Mouse (Mus musculus): ENCODE data around the gene Apex1.
"Not testable (repeated sequence)": the region's sequence is repeated elsewhere in the genome, so short reads cannot be mapped to it uniquely, and the experiment has no call there.

The Apex1 gene

DNA sequence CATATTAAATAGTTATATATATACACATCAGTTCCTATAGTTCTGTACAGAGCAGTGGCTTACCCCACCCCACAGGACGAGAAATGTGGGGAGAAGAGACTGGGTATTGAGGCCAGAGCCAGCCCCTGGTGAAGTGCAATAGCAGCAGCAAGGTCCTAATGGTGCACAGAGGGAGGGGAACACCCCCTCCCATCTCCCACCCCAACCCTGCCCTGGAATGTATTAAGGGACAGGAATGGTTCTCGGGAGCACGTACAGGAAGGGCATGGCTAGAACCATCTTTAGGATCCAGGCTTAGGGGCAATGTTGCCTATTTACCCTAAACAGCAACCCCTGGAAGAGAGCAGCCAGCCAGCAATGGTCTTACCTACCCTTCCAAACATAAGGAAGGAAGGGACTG is 2.6 kb downstream of the Apex1 start:
- no peak for DNase-seq

GRCm38 (mm10) chr14:50929951-50930350 is 5.2 kb downstream of the Apex1 start:
- no peak for DNase-seq

DNA sequence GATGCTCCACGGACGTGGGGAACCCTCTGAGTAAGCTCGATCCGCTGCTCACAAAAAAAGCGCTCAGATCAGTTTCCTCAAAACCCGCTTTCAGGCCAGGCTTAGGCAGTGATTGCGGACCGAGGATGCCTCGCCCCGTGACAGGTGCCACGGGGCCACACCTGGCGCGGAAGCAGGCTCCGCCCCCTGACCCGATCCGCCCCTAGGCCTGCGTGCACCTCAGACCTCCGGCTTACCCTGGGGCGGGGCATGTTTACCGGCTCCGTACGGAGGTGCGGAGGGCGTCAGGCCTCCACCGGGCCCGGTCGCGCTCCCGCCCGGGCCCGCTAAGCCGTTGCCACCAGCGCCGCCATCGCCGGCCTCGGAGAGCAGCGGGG is 5.6 kb downstream of the Apex1 start:
- no peak for DNase-seq

GRCm38 (mm10) chr14:50930754-50931492 is 6.2 kb downstream of the Apex1 start, which contains the start of the genes Pip4p1 and Pnp:
TSS of gene Pip4p1 (minus strand) at chr14:50930856.
TSS of gene Pnp (plus strand) at chr14:50931082.
- DNase-seq, result peak; percentile 100

DNA sequence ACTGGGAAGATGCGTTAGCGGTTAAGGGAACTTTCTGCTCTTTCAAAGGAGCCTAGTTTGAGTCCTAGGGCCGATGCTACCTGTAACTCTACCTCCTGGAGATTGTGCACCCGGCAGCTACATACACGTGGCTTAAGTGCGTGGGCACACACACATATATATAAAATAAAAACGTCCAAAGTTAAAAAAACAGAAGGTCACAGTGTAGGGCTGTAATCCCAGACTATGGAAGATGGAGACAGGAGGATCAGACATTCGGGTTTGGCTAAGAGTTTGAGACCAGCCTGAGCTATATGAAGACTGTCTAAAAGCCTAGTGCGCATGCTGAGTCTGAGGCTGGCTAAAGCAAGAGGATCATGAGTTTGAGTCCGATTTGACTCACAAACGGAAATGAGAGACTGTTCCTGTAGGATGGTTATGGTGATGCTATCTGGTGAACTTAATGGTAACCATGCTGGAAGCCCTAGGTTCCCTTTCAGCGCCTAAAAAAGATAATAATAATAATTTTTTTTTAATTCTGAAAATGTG is 6.8 kb downstream of the Apex1 start:
- no peak for DNase-seq

DNA sequence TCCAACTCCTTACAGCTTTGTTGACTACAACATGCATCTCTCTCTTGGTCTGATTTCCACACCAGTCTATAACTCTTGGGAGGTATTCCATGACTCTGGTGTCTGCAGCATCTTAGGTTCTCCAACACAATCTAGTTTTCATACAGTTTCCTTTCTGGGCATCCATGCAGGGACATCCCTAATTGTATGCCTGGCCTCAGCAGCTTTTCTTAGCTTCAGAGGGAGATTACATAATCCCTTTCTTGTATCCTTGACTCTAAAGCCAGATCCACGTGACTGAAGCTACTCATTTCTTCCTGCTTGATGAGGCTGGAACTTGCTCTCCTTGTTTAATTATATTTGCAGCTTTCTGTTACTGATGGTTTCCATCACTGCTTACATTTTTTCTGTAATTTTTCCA is 11.9 kb downstream of the Apex1 start:
- no peak for DNase-seq

DNA sequence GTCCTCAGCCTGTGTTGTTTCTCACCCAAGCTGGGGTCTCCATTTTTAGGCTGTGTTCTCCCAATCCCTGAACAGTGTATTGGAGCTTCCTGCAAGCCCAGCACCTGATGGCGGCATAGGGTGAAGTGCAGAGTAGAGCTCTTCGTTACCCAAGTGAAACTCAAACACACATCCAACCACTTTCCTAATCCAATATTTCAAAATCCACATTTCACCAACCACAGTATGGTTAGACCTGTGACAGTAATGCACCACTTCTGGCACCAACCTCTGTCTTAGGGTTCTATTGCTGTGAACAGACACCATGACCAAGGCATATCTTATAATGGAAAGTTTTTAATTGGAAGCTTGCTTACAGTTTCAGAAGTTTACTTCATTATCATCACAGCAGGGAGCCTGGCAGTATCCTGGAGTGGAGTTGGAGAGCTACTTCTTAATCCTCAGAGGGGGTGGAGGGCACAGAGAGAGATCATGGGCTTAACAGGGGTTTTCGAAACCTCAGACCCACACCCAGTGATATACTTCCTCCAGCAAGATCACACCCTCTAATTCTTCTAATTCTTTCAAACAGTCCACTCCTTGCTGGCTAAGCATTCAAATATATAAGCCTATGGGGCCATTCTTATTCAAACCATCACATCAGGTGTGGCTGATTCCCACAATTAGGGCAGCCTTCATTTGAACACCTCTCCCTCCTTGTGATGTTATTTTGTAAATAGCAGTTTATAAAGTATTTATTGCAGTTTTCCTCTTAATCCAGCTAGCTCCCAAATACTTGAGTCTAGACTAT is 13.5 kb downstream of the Apex1 start:
- no peak for DNase-seq

GRCm38 (mm10) chr14:50938940-50939339 is 14.2 kb downstream of the Apex1 start:
- DNase-seq, result no peak

GRCm38 (mm10) chr14:50943932-50944667 is 19.3 kb downstream of the Apex1 start, which contains the start of gene Gm49342:
TSS of gene Gm49342 (plus strand) at chr14:50944517.
- peak; percentile 97 for DNase-seq

GRCm38 (mm10) chr14:50944668-50945033 is 19.9 kb downstream of the Apex1 start:
- DNase-seq, result not testable (repeated sequence)

- DNase-seq, result not testable (repeated sequence)
These were observed 20.3 kb downstream of the Apex1 start for GRCm38 (mm10) chr14:50945081-50945480.

DNA sequence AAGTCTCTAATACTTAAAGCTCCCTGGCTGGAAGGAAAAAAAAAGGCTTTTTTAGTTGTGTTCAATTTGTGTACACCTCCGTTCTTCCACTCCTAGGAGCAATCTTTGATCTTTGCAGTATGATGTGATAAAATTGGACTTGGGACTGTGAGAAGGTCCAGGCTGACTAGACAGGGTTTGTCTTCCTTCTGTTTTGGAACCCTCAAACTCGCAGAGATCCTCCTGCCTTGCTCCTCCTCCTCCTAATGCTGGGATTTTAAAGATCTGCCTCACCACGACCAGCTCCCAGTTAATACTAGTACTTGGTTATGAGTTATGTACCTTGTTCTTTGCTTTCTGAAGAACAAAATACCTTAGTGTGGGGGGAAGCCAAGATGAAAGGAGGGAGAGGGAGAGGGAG is 20.8 kb downstream of the Apex1 start:
- not testable (repeated sequence) for DNase-seq

- no peak for DNase-seq
These were observed 30.7 kb downstream of the Apex1 start for GRCm38 (mm10) chr14:50955487-50955886.

- peak; percentile 64 for DNase-seq
These were observed 31.3 kb downstream of the Apex1 start, which contains the start of gene Pnp2 for GRCm38 (mm10) chr14:50955942-50956508. TSS of gene Pnp2 (plus strand) at chr14:50955992.

GRCm38 (mm10) chr14:50956724-50957123 is 32.0 kb downstream of the Apex1 start:
- not testable (repeated sequence) for DNase-seq

- DNase-seq, result not testable (repeated sequence)
These were observed 32.4 kb downstream of the Apex1 start for GRCm38 (mm10) chr14:50957146-50957545.

- DNase-seq, result not testable (repeated sequence)
These were observed 33.7 kb downstream of the Apex1 start for GRCm38 (mm10) chr14:50958289-50958995.

- no peak for DNase-seq
These were observed 43.6 kb downstream of the Apex1 start for GRCm38 (mm10) chr14:50968216-50968980.

DNA sequence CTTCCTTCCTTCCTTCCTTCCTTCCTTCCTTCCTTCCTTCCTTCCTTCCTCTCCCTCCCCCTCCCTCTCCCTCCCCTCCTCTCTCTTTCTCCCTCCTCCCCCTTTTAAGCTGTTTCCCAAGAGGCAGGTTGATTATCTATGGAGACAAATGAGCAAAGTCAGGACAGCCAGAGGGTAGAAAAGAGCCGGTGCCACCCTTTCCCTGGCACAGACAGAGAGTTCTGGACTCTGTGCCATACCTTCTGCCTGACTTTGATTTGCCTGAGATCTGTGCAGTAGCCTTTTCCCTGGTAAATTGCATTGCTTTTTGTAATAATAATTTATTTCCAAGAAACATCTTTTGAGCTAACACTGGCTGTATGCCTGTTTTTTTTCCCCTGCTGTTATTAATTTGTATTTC is 44.3 kb downstream of the Apex1 start:
- DNase-seq, result no peak

DNA sequence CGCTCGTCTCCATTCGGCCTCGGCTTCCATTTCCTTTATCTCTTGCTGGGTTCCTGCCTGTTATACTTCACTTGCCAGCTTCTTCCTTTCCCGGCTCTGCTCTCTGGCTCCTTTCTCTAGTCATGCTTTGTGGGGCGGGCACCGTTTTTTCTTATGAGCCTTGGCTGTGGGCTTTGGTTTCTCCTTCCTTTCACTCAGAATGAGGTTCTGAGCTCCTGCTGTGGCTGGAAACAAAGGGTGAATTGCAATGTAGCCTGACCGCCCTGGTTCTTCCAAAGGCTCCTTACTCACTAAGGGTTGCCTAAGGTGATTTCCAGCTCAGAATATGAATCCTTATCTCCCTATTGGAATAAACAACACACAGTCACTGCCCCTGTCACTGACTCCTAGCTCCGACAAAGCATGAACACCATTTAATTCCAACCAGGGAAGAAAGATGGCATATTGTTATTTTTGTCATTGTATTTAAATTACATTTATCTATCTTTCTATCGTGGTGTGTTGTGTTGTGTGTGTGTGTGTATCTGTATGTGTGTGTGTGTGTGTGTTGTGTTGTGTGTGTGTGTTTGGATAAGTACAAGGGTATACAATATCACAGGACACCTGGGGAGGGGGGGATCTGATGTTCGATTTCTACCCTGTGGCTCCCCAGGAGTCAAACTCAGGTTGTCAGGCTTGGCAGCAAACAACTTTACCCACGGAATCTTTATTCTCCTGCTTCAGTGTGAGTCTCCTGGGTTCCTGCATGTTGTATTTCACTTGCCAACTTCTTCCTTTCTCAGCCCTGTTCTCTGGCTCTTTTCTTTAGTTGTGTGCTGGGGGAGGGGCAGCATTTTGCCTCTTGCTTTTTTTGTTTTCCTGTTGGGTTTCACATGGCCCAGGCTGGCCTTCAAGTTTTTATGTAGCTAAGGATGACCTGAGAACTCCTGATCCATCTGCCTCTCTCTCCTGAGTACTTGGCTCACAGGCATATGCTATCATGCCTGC is 45.1 kb downstream of the Apex1 start:
- no peak for DNase-seq
